Mouse (Mus musculus) midbrain, embryonic 15.5 days (tissue): ENCODE data around the gene Snx8. TPM values are rescaled to one million over a fixed set of nuclear protein-coding genes. Genes with fewer than 3 reads are reported as not detected.

Experiments
- ATAC-seq: fragments of 200-750 bp; cut with Nextera tagmentation; replicated peaks from 2 replicates; pipeline ENCODE4 v1.8.0; 2017; ENCODE audit warnings: moderate TSS enrichment
- H3K27ac ChIP-seq: fragments of 300-500 bp; sonication (generic); 2 replicates; pipeline ENCODE4 v1.5.1; 2015; ENCODE audit warnings: mild to moderate bottlenecking, inconsistent platforms
- H3K27me3 ChIP-seq: fragments of 300-500 bp; sonication (generic); replicated peaks from 2 replicates; pipeline ENCODE4 v1.6.1; 2015; ENCODE audit warnings: inconsistent platforms
- H3K36me3 ChIP-seq: fragments of 300-500 bp; sonication (generic); replicated peaks from 2 replicates; pipeline ENCODE4 v1.6.1; 2015; ENCODE audit warnings: inconsistent platforms
- H3K4me1 ChIP-seq: fragments of 300-500 bp; sonication (generic); 2 replicates; pipeline ENCODE4 v1.6.1; 2015; ENCODE audit warnings: inconsistent platforms
- H3K4me2 ChIP-seq: fragments of 300-500 bp; sonication (generic); 2 replicates; pipeline ENCODE4 v1.6.1; 2015; ENCODE audit warnings: inconsistent platforms, mild to moderate bottlenecking, moderate library complexity
- H3K4me3 ChIP-seq: fragments of 300-500 bp; sonication (generic); 2 replicates; pipeline ENCODE4 v1.5.1; 2015; ENCODE audit warnings: mild to moderate bottlenecking, inconsistent platforms
- H3K9ac ChIP-seq: fragments of 300-500 bp; sonication (generic); 2 replicates; pipeline ENCODE4 v1.6.1; 2015; ENCODE audit warnings: mild to moderate bottlenecking, inconsistent platforms
- H3K9me3 ChIP-seq: fragments of 300-500 bp; sonication (generic); 2 replicates; pipeline ENCODE4 v1.6.1; 2016; ENCODE audit warnings: inconsistent platforms
- WGBS: fragments of 180-500 bp; shearing (Covaris S2); methylation state at CpG from one replicate; pipeline ENCODE4 v1.1.7; 2015; ENCODE audit warnings: mixed read lengths; 5-methylcytosine and 5-hydroxymethylcytosine counted together
- polyA plus RNA-seq: library from polyadenylated mRNA; unstranded; fragments of >200 nt; fragmentation: Nextera tagmentation; extraction: Ambion mirVana; gene quantifications from 2 replicates; pipeline ENCODE4 v1.2.1, GENCODE M21; 2015

Gene Snx8
- polyA plus RNA-seq, 1 experiment from 2014 or later: 40.5 TPM

DNA sequence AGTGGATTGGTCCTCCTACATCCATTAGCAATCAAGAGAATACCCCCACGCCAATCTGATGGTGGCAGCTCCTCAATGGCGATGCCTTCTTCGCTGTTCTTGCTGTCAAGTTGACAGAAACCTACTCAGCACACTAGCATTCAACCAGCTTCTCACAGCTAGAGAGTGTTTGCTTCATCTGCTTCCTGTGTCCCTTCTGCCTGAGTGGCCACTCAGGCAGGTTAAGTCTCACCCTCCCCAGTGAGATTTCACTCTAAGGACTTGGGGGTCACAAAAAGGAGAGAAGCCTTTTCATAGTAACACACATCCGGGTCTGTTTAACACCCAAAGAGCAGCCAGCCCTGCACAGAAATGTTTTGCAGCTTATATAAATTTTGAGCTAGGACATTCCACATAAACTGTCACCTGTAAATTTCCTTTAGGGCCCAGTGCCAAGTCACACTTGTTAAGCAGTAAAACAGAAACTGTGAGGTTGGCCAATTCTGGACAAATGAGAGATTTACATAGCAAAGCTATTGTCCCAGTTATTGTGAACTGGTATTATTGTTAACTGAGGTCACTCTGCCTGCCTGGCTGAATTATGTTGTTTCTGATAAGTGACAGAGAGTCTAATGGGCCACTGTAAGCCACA lies 13.7 kb upstream of the Snx8 start:
- no peak overlapping the region for H3K4me2 ChIP-seq

DNA sequence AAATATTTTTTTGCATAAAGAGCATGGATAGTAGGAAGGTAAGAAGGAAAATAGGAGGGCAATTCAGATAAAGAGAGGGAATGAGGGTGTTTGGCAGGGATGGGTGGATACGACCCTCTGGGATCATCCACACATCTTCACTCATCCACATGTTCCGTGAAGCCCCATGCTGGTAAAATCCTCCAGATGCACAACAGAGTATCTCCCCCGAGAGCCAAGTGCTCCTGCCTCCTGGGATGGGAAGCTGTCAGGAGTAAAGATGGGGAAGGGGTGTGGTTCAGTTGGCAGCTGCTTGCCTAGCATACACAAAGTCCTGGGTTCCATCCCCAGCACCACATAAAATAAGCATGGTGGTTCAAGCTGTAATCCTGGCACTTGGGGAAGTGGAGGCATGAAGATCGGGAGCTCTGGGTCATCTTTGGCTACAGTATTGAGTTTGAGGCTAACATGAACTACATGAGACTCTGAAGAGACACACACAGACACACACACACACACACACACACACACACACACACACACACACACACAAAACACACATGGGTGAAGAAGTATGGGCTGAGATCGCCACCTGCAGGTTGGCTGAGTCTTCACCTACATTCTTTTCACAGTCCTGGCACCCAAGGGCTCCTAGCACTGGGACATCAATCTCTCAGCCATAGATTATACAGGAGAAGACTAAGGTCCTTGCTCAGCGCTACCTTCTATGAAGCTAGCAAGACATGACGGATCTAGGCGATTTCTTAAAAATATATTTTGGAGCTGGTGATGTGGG lies 7.3 kb upstream of the Snx8 start:
- 63% methylated on average over 8 of the region's 8 CpGs for WGBS
- H3K4me2 ChIP-seq: no peak overlapping the region

More for the DNA sequence above, 13.7 kb upstream of the Snx8 start:
- no peak for ATAC-seq
- WGBS: 90% methylated on average over 4 of the region's 4 CpGs
- Histone ChIP-seq H3K27me3 (no peaks in the 10 kb centered on the region), H3K27ac (no peak overlapping the region), H3K9me3 (no peaks in the 10 kb centered on the region), H3K4me1 (no peaks in the 10 kb centered on the region), H3K36me3 (no peaks in the 10 kb centered on the region), H3K4me3 (no peak overlapping the region), H3K9ac (no peak overlapping the region)

DNA sequence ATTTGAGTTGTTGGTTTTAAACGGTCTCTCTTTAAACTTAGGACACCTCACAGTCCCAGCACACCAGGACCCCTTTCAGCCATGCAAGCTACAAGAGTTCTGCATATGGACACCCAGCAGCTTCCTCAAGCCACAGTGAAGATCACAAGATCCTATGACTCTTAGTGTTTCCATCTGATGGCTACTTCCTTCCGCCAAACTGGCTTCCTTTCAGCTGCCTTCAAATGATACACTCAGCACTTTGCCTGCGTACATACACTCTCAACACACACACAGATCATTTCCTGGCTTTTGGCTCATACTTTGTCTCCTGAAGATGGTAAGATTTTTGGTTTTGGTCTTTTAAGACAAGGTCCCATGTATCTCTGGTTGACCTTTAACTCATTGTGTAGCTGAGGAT lies 3.6 kb upstream of the Snx8 start:
- H3K4me2 ChIP-seq: no peak overlapping the region
- 95% methylated on average over 3 of the region's 3 CpGs for WGBS
- no peaks in the 10 kb centered on the region for H3K36me3 ChIP-seq
- no peak overlapping the region for H3K4me3 ChIP-seq
- H3K9ac ChIP-seq: no peak overlapping the region
- no peak for ATAC-seq
- H3K9me3 ChIP-seq: no peaks in the 10 kb centered on the region
- no peak overlapping the region for H3K27ac ChIP-seq
- H3K4me1 ChIP-seq: peaks cover 9% of the 10 kb centered on the region
- H3K27me3 ChIP-seq: no peaks in the 10 kb centered on the region

More for the DNA sequence above, 7.3 kb upstream of the Snx8 start:
- H3K36me3 ChIP-seq: no peaks in the 10 kb centered on the region
- no peaks in the 10 kb centered on the region for H3K4me1 ChIP-seq
- ATAC-seq: no peak
- H3K9me3 ChIP-seq: no peaks in the 10 kb centered on the region
- H3K4me3 ChIP-seq: no peak overlapping the region
- H3K27ac ChIP-seq: no peak overlapping the region
- no peak overlapping the region for H3K9ac ChIP-seq
- H3K27me3 ChIP-seq: no peaks in the 10 kb centered on the region

DNA sequence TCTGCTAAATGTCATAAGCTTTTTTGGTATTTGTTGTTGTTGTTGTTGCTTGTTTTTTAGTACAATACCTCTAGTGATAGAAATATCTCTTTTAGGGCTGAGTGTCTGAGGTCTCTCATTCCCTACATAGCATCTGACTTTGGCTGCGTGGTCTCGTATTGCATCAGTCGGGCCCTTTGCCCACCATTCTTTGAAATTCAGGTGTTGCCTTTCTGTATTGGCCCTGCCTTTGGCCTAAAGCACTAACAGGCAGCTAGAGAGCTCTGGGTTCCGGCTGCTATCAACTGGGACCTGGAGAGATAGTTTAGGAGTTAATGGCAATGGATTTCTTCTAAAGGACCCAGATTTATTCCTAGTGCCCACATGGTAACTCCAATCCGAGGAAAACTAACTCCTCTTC lies 2.9 kb upstream of the Snx8 start:
- no peak for ATAC-seq

DNA sequence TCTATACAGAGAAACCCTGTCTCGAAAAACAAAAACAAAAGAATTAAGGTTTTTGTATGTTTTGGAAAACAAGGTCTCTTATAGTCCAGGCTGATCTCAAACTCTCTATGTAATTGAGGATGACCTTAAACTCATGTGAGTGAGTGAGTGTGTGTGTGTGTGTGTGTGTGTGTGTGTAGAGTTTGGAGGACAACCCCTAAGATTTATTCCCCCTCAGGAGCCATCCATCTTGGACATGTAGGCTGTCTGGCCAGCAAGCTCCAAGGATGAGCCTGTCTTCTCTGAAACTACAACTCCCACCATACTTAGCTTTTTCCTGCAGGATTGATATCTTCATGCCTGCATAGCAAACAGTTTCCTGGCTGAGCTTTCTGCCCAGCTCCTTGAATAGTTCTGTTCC lies 2.4 kb upstream of the Snx8 start:
- Histone ChIP-seq H3K27me3 (no peaks in the 10 kb centered on the region), H3K4me1 (peaks cover 20% of the 10 kb centered on the region), H3K9ac (no peak overlapping the region), H3K4me3 (no peak overlapping the region), H3K36me3 (no peaks in the 10 kb centered on the region), H3K4me2 (no peak overlapping the region), H3K9me3 (no peaks in the 10 kb centered on the region), H3K27ac (no peak overlapping the region)
- 77% methylated on average over 1 of the region's 1 CpGs for WGBS
- ATAC-seq: no peak

More for the DNA sequence above, 2.9 kb upstream of the Snx8 start:
- 86% methylated on average over 5 of the region's 5 CpGs for WGBS
- Histone ChIP-seq H3K27me3 (no peaks in the 10 kb centered on the region), H3K4me1 (peaks cover 15% of the 10 kb centered on the region), H3K27ac (no peak overlapping the region), H3K9me3 (no peaks in the 10 kb centered on the region), H3K4me2 (no peak overlapping the region), H3K36me3 (no peaks in the 10 kb centered on the region), H3K9ac (no peak overlapping the region), H3K4me3 (no peak overlapping the region)

DNA sequence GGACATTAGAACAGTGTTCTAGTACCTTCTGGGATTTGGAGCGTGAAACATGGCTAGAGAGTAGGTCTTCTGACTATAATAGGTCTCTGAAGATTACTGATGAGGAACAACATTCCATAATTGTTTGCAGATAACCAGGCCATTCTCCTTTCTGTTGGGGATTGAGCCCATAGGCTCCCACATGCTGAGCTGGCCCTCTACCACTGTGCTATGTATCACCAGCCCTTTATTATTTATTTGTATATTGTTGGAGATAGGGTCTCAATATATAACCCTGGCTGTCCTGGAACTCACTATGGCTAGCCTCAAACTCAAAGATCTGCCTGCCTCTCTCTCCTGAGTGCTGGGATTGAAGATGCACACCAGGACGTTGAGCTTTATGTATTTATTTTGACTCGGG lies 585 bp upstream of the Snx8 start:
- peak overlapping the region; percentile 93 for H3K4me2 ChIP-seq
- no peaks in the 10 kb centered on the region for H3K27me3 ChIP-seq
- H3K4me3 ChIP-seq: peak overlapping the region; percentile 70
- peaks cover 21% of the 10 kb centered on the region for H3K4me1 ChIP-seq
- H3K9ac ChIP-seq: no peak overlapping the region
- no peaks in the 10 kb centered on the region for H3K9me3 ChIP-seq
- ATAC-seq: peak; percentile 28; the same call in 1 of the 2 replicates
- peak overlapping the region; percentile 57; the same call in 1 of the 2 replicates for H3K27ac ChIP-seq
- H3K36me3 ChIP-seq: no peaks in the 10 kb centered on the region
- WGBS: 61% methylated on average over 3 of the region's 3 CpGs

DNA sequence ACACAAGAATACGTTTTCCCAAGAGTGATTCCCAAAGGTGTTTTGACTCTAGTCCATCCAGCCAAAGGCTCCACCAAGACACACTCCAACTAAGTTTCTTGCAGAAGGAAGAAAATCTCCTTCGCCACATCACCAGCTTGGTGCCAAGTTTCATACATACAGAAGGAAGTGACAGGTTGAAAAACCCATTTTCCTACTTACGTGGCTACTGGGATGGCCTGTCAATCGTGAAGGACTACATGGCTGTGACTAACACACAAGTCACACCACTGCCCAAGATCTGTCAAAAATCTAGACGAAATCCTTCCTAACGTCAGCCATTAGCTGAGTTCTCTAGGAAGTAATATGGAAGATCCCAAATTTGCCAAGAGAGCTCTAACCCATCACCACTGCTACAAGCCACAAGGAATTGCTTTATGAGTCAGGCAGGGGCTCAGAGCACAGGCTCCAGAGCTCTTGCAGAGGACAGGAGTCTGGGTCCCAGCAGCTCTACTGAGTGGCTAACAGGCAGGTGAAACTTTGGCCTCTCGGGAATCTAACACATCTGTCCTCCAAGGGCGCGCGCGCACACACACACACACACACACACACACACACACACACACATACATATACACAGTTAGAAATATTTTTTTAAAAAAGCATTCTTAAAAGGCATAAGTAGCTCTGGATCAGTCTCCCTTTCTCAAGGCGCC lies 1.1 kb downstream of the Snx8 start:
- Histone ChIP-seq H3K27me3 (no peaks in the 10 kb centered on the region), H3K4me1 (peaks cover 21% of the 10 kb centered on the region), H3K9me3 (no peaks in the 10 kb centered on the region), H3K4me3 (peak overlapping the region; percentile 70), H3K4me2 (peak overlapping the region; percentile 93), H3K27ac (no peak overlapping the region), H3K9ac (peak overlapping the region; percentile 64), H3K36me3 (no peaks in the 10 kb centered on the region)
- WGBS: 79% methylated on average over 12 of the region's 12 CpGs
- ATAC-seq: no peak

DNA sequence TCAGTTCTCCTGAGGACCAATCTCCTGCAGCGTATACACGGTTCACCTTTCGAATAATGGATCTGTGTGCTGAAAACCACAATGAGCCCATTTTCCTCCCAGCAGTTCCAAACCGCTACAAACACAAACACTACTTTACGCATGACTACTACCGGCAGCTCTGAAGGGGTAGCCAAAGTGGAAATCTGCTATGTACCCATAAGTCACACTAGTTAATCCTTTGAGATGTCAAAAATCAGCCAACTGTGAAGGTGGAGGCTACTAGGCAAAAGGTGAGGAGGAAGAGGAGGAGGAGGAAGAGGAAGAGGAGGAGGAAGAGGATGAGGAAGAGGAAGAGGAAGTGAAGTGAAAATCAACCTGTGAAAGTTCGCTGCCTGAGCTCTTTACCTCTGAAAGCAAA lies 1.8 kb downstream of the Snx8 start:
- no peak overlapping the region for H3K4me3 ChIP-seq
- WGBS: 85% methylated on average over 7 of the region's 7 CpGs
- no peak overlapping the region for H3K4me2 ChIP-seq

DNA sequence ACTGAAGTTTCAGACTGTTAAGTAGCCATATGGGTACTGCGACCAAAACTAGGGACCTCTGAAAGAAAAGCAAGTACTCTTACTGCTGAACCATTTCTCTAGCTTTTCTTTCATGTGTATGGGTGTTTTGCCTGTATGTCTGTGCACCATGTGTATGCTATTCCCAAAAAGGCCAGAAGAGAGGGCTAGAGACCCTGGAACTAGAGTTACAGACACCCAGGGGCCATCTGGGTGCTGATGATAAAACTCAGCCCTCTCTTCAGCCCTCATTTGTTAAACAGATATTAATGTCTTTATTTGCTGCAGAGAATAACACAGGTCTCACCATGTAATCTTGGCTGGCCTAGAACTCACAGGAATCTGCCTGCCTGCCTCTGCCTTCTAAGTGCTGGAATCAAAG lies 4.6 kb downstream of the Snx8 start:
- no peak overlapping the region for H3K9ac ChIP-seq
- H3K4me1 ChIP-seq: peaks cover 21% of the 10 kb centered on the region
- no peaks in the 10 kb centered on the region for H3K36me3 ChIP-seq
- ATAC-seq: no peak
- H3K4me3 ChIP-seq: no peak overlapping the region
- no peak overlapping the region for H3K27ac ChIP-seq
- WGBS: 92% methylated on average over 1 of the region's 1 CpGs
- no peaks in the 10 kb centered on the region for H3K27me3 ChIP-seq
- H3K9me3 ChIP-seq: no peaks in the 10 kb centered on the region
- no peak overlapping the region for H3K4me2 ChIP-seq

More for the DNA sequence above, 1.8 kb downstream of the Snx8 start:
- Histone ChIP-seq H3K27ac (no peak overlapping the region), H3K9me3 (no peaks in the 10 kb centered on the region), H3K27me3 (no peaks in the 10 kb centered on the region), H3K4me1 (peaks cover 21% of the 10 kb centered on the region), H3K9ac (no peak overlapping the region), H3K36me3 (no peaks in the 10 kb centered on the region)
- ATAC-seq: no peak

DNA sequence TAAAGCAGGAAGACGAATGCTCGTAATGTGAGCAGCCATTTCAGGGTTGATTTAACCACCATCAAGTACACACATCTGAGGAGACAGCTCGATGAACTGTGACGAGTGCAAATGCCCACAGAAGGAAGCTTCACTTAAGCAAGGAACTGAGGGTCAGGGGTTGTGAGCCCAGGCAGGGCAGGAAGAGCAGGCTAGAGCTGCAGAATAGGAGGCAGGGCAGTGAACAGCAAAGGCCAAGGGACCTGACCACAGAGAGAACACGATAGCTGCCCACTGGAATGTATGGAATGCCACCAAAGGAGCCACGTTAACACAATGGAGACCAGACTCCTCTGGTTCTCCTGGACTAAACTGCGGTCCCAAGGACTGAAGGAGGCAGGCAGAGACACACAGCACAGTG lies 5.5 kb downstream of the Snx8 start:
- peaks cover 21% of the 10 kb centered on the region for H3K4me1 ChIP-seq
- H3K27ac ChIP-seq: no peak overlapping the region
- no peaks in the 10 kb centered on the region for H3K36me3 ChIP-seq
- no peak overlapping the region for H3K4me2 ChIP-seq
- ATAC-seq: no peak
- H3K4me3 ChIP-seq: no peak overlapping the region
- no peaks in the 10 kb centered on the region for H3K27me3 ChIP-seq
- H3K9me3 ChIP-seq: no peaks in the 10 kb centered on the region
- no peak overlapping the region for H3K9ac ChIP-seq
- 18% methylated on average over 7 of the region's 7 CpGs for WGBS

DNA sequence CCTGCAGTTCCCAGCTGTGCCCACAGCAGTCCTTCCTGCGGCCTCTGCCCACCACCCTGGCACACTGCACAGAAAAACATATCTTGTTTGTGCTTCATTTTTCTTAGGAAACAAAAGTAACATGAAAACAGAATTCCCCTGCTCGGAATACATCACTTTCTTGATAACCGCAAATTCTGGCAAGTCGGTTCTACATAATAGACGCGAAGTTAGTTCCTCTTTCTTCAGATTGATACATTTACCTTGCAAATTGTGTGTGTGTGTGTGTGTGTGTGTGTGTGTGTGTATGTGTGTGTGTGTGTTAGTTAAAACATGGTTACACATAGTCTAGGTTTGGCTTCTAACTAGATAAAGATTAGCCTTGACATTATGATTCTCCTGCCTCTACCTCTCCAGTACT lies 6.4 kb downstream of the Snx8 start:
- ATAC-seq: no peak
- Histone ChIP-seq H3K9me3 (no peaks in the 10 kb centered on the region), H3K4me2 (no peak overlapping the region), H3K4me3 (no peak overlapping the region), H3K27me3 (no peaks in the 10 kb centered on the region), H3K27ac (no peak overlapping the region), H3K36me3 (no peaks in the 10 kb centered on the region), H3K9ac (no peak overlapping the region), H3K4me1 (peaks cover 12% of the 10 kb centered on the region)
- 95% methylated on average over 6 of the region's 6 CpGs for WGBS

DNA sequence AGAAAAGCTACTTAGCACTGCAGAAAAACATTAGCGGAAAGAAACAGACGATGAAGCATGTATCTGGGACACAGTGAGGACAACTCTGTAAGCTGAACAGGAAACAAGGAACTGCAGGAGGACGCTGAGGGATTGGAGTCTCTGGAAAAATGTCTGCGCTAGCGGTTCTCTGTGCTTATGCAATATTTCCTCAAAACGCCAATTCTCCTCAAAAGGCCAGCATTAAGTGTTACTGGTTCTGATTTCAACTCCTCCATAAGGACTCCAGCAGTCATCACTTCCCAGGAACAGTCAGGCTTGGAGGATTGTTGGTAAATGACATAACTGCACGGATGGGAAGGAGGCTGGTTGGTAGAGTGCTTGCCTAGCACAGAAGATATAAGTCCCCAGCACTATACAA lies 7.9 kb downstream of the Snx8 start:
- Histone ChIP-seq H3K27ac (no peak overlapping the region), H3K36me3 (no peaks in the 10 kb centered on the region), H3K9me3 (no peaks in the 10 kb centered on the region), H3K27me3 (no peaks in the 10 kb centered on the region), H3K4me1 (no peaks in the 10 kb centered on the region), H3K4me3 (no peak overlapping the region), H3K9ac (no peak overlapping the region), H3K4me2 (no peak overlapping the region)
- WGBS: 89% methylated on average over 7 of the region's 7 CpGs
- no peak for ATAC-seq
